Mouse (Mus musculus): ENCODE measurements around the gene Bcl2.

DNA sequence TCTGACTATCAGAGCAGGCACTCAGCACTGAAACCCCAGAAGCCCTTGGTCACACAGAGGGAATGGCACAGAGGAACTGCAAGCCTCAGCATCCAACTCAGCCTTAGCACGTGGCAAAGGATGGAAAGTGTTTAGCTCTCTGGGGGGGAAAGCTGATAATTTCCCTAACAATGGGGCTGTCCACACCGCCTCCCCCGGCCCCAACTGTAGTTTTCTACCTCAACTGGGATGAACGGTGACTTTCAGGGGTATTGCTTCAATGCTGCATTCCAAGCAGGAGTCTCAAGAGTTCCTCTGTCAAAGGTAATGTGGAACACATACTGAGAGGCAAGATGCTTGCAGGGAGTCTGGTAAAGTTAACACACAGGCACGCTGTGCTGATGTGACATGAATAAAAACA lies 8.0 kb upstream of the Bcl2 start:
- TF ChIP-seq CTCF (IDR thresholded peaks at IDR 0.05; ENCODE audit: borderline replicate concordance, control insufficient read depth, extremely low read depth, insufficient read depth, low read length, poor library complexity): no peak
- no peak for TF ChIP-seq POLR2A (IDR thresholded peaks at IDR 0.05; ENCODE audit: control insufficient read depth, extremely low read depth, insufficient read depth, low read length, poor library complexity)

Data from thymus, adult 2 months (tissue).